Comparison of ENCODE assay signal across 8 mouse cellular contexts in genomic region chr3:123115770-123116527, GRCm38 (mm10).
DNase-seq lines count a peak whose midpoint lies in the region; ATAC-seq and TF ChIP-seq lines count a peak whose summit lies in the region.

No protein-coding gene starts in this region.

- H3K27ac ChIP-seq in embryonic facial prominence, embryonic 10.5 days (replicated peaks): no peak overlapping the region
- peak overlapping the region; percentile 54 for H3K27ac ChIP-seq in limb, embryonic 15.5 days
- H3K27ac ChIP-seq in small intestine, adult 2 months (ENCODE audit: insufficient read depth, low read depth, low read length): peak overlapping the region; percentile 56

- H3K4me2 ChIP-seq in limb, embryonic 15.5 days: peak overlapping the region; percentile 21; the same call in 1 of the 2 replicates

- peaks cover 15% of the 10 kb centered on the region for H3K4me1 ChIP-seq in embryonic facial prominence, embryonic 10.5 days
- H3K4me1 ChIP-seq in limb, embryonic 15.5 days: peaks cover 12% of the 10 kb centered on the region; the same call in 1 of the 2 replicates
- H3K4me1 ChIP-seq in small intestine, adult 2 months (ENCODE audit: control insufficient read depth, insufficient read depth, insufficient read length, low read length): peaks cover 4% of the 10 kb centered on the region

- no peak overlapping the region for H3K4me3 ChIP-seq in embryonic facial prominence, embryonic 10.5 days
- 0 out of 2 replicates have a peak overlapping the region, but pooled peaks have one; percentile 4 for H3K4me3 ChIP-seq in limb, embryonic 15.5 days
- H3K4me3 ChIP-seq in small intestine, adult 2 months (ENCODE audit: low read depth, low read length): peak overlapping the region; percentile 40

- no peaks in the 10 kb centered on the region for H3K27me3 ChIP-seq in embryonic facial prominence, embryonic 10.5 days (replicated peaks; ENCODE audit: low read depth, poor library complexity, severe bottlenecking)
- H3K27me3 ChIP-seq in limb, embryonic 15.5 days: no peaks in the 10 kb centered on the region
- H3K27me3 ChIP-seq in small intestine, adult 2 months (ENCODE audit: control insufficient read depth, insufficient read depth, low read length): no peaks in the 10 kb centered on the region

- H3K9me3 ChIP-seq in embryonic facial prominence, embryonic 10.5 days: 0 out of 2 replicates have a peak, but pooled peaks cover 3% of the 10 kb centered on the region
- no peaks in the 10 kb centered on the region for H3K9me3 ChIP-seq in limb, embryonic 15.5 days

- H3K9ac ChIP-seq in limb, embryonic 15.5 days: no peak overlapping the region

- intact Hi-C loops in heart, postnatal 10 days (cut with DNase I): loop anchor here (2.0 kb wide), 1 partner anchor 43 kb away; no protein-coding TSS in a partner anchor

- no peak for TF ChIP-seq CTCF in small intestine, adult 2 months (IDR thresholded peaks at IDR 0.05; ENCODE audit: extremely low read depth, insufficient read length, insufficient replicate concordance, low read depth, low read length)

- no peak for ATAC-seq in limb, embryonic 15.5 days (ENCODE audit: insufficient number of reproducible peaks, low FRiP score, low TSS enrichment, low read depth)

- 32% methylated on average over 15 of the region's 15 CpGs for WGBS in embryonic facial prominence, embryonic 10.5 days
- 22% methylated on average over 15 of the region's 15 CpGs for WGBS in limb, embryonic 15.5 days
- 11% methylated on average over 15 of the region's 15 CpGs for WGBS in small intestine, adult 2 months

- TF ChIP-seq POLR2A in small intestine, adult 2 months (IDR thresholded peaks at IDR 0.05; ENCODE audit: low read depth, low read length): no peak

- DNase-seq in cerebellum, postnatal 25 days: peak; percentile 32 to 57
- no peak for DNase-seq in cerebellum, adult 11-12 months
- DNase-seq in A20 (ENCODE audit: low read depth, low spot score): peak; percentile 54
- DNase-seq in embryonic facial prominence, embryonic 10.5 days (ENCODE audit: low spot score): peak; percentile 37
- peak; percentile 61 to 73 for DNase-seq in heart, postnatal 10 days
- DNase-seq in right cerebral cortex, postnatal 14 days: no peak

- peaks cover 20% of the 10 kb centered on the region for H3K36me3 ChIP-seq in embryonic facial prominence, embryonic 10.5 days (replicated peaks)
- no peaks in the 10 kb centered on the region for H3K36me3 ChIP-seq in limb, embryonic 15.5 days
- H3K36me3 ChIP-seq in small intestine, adult 2 months (ENCODE audit: control insufficient read depth, insufficient read depth, low read length): no peaks in the 10 kb centered on the region

Comparison
In these comparisons a context has a peak if more than half of its experiments do, and no peak if none do; other contexts are left out.
1. DNase-seq: peak in cerebellum, postnatal 25 days (2 of 2), A20 (single experiment), embryonic facial prominence, embryonic 10.5 days (single experiment) and heart, postnatal 10 days (2 of 2); none in cerebellum, adult 11-12 months (single experiment) and right cerebral cortex, postnatal 14 days (single experiment).